Mouse (Mus musculus): Measurements from ENCODE around the gene Dtx2. TPM values are rescaled to one million over a fixed set of nuclear protein-coding genes. Genes with fewer than 3 reads are reported as not detected.
A peak's percentile ranks its signal among the peaks of the same experiment; 100 is the strongest.

Dtx2 gene
- total and polyA plus RNA-seq, 3 experiments: 16.0 to 43.7 (median 20.4) TPM

- dilution Hi-C loops (cut with MboI; ENCODE audit: extremely low pct_ligation_motif_present, extremely low pct_unique_long_range_greater_than_20kb, low sequenced_read_pairs) (no loop called here), in situ Hi-C loops (cut with MboI; ENCODE audit: low pct_ligation_motif_present, low pct_unique_long_range_greater_than_20kb, low sequenced_read_pairs) (loop anchor here (5.0 to 10.0 kb wide), 2 partner anchors 75 to 192 kb away; partner anchors contain the start of gene Orai2)
- Histone ChIP-seq H3K27me3 (replicated peaks) (peaks cover 3% of the 10 kb centered on the region), H3K4me3 (replicated peaks in 1 of 3; ENCODE audit: low read depth in 2 of 3, low read length in 2 of 3, poor library complexity in 1 of 3) (no peak overlapping the region), H3K9ac (ENCODE audit: insufficient read depth, low read depth) (no peak overlapping the region), H3K4me2 (ENCODE audit: insufficient read depth, low read depth, poor library complexity, severe bottlenecking) (no peak overlapping the region), H3K36me3 (replicated peaks in 1 of 2; ENCODE audit: control insufficient read depth in 1 of 2, insufficient read depth in 1 of 2, low read length in 1 of 2) (no peaks in the 10 kb centered on the region), H3K27ac (ENCODE audit: insufficient read depth, low read depth) (no peak overlapping the region), H3K4me1 (ENCODE audit: control insufficient read depth in 1 of 2, insufficient read depth in 2 of 2) (peaks cover 0 to 4% of the 10 kb centered on the region in 2 experiments; a peak in 1 of 4 replicates), H3K9me3 (replicated peaks; ENCODE audit: low read length) (no peaks in the 10 kb centered on the region), H3K79me2 (replicated peaks; ENCODE audit: control insufficient read depth, extremely low read depth, insufficient read depth, poor library complexity, severe bottlenecking) (no peaks in the 10 kb centered on the region)
- TF ChIP-seq SMC3 (IDR thresholded peaks at IDR 0.05; ENCODE audit: low read depth, low read length) (peak; percentile 96), ZNF384 (IDR thresholded peaks at IDR 0.05; ENCODE audit: low read depth, low read length) (no peak), MYC (IDR thresholded peaks at IDR 0.05; ENCODE audit: low read depth, low read length) (no peak), RCOR1 (conservative IDR thresholded peaks at IDR 0.05; ENCODE audit: low read depth, low read length) (no peak), RAD21 (IDR thresholded peaks at IDR 0.05; ENCODE audit: low read depth, low read length) (peak; percentile 84), POLR2A (IDR thresholded peaks at IDR 0.05; ENCODE audit: low read depth, low read length) (no peak), USF2 (conservative IDR thresholded peaks at IDR 0.05; ENCODE audit: low read depth, low read length) (no peak), CHD2 (IDR thresholded peaks at IDR 0.05; ENCODE audit: low read length) (no peak), ZC3H11A (IDR thresholded peaks at IDR 0.05; ENCODE audit: low read depth, low read length) (peak; percentile 72), NRF1 (IDR thresholded peaks at IDR 0.05; ENCODE audit: low read depth, low read length) (peak; percentile 23; the same call in 1 of the 2 replicates), TCF12 (IDR thresholded peaks at IDR 0.05; ENCODE audit: low read depth, low read length) (no peak), CHD1 (IDR thresholded peaks at IDR 0.05; ENCODE audit: low read depth, low read length) (no peak), UBTF (IDR thresholded peaks at IDR 0.05; ENCODE audit: low read depth, low read length) (no peak), CTCF (conservative IDR thresholded peaks at IDR 0.05 in 1 of 2, IDR thresholded peaks at IDR 0.05 in 1 of 2; ENCODE audit: low read depth in 2 of 2, low read length in 2 of 2) (peak; percentile 83 to 93), MAX (IDR thresholded peaks at IDR 0.05; ENCODE audit: low read length) (no peak)
- DNase-seq (ENCODE audit: extremely low read depth): peak; percentile 54
Observed at GRCm38 (mm10) chr5:135982398-135982797, 12.2 kb upstream of the Dtx2 start.

- peaks cover 0 to 8% of the 10 kb centered on the region in 2 experiments; a peak in 2 of 4 replicates for H3K4me1 ChIP-seq (ENCODE audit: control insufficient read depth in 1 of 2, insufficient read depth in 2 of 2)
- no peaks in the 10 kb centered on the region for H3K79me2 ChIP-seq (replicated peaks; ENCODE audit: control insufficient read depth, extremely low read depth, insufficient read depth, poor library complexity, severe bottlenecking)
- no peak overlapping the region for H3K4me3 ChIP-seq (replicated peaks in 1 of 3; ENCODE audit: low read depth in 2 of 3, low read length in 2 of 3, poor library complexity in 1 of 3)
- peaks cover 3% of the 10 kb centered on the region for H3K27me3 ChIP-seq (replicated peaks)
- in situ Hi-C loops (cut with MboI; ENCODE audit: low pct_ligation_motif_present, low pct_unique_long_range_greater_than_20kb, low sequenced_read_pairs) (loop anchor here (5.0 to 10.0 kb wide), 2 partner anchors 73 to 190 kb away; partner anchors contain the start of gene Orai2), dilution Hi-C loops (cut with MboI; ENCODE audit: extremely low pct_ligation_motif_present, extremely low pct_unique_long_range_greater_than_20kb, low sequenced_read_pairs) (no loop called here)
- H3K9ac ChIP-seq (ENCODE audit: insufficient read depth, low read depth): no peak overlapping the region
- no peak overlapping the region for H3K4me2 ChIP-seq (ENCODE audit: insufficient read depth, low read depth, poor library complexity, severe bottlenecking)
- no peaks in the 10 kb centered on the region for H3K9me3 ChIP-seq (replicated peaks; ENCODE audit: low read length)
- H3K27ac ChIP-seq (ENCODE audit: insufficient read depth, low read depth): no peak overlapping the region
- TF ChIP-seq TCF12 (IDR thresholded peaks at IDR 0.05; ENCODE audit: low read depth, low read length) (no peak), JUN (IDR thresholded peaks at IDR 0.05; ENCODE audit: insufficient read depth, low read depth, low read length) (no peak), MEF2A (IDR thresholded peaks at IDR 0.05; ENCODE audit: borderline replicate concordance, low read depth, low read length) (no peak), UBTF (IDR thresholded peaks at IDR 0.05; ENCODE audit: low read depth, low read length) (no peak), MAFK (IDR thresholded peaks at IDR 0.05; ENCODE audit: insufficient replicate concordance, low read length) (no peak), MAZ (IDR thresholded peaks at IDR 0.05; ENCODE audit: low read depth, low read length) (no peak), ZC3H11A (IDR thresholded peaks at IDR 0.05; ENCODE audit: low read depth, low read length) (no peak), BHLHE40 (IDR thresholded peaks at IDR 0.05; ENCODE audit: low read depth, low read length) (no peak), NRF1 (IDR thresholded peaks at IDR 0.05; ENCODE audit: low read depth, low read length) (no peak), MYC (IDR thresholded peaks at IDR 0.05; ENCODE audit: low read depth, low read length) (no peak), RCOR1 (conservative IDR thresholded peaks at IDR 0.05; ENCODE audit: low read depth, low read length) (no peak), NELFE (IDR thresholded peaks at IDR 0.05; ENCODE audit: low read depth, low read length) (no peak), POLR2AphosphoS2 (IDR thresholded peaks at IDR 0.05; ENCODE audit: low read depth, low read length) (no peak), CHD2 (IDR thresholded peaks at IDR 0.05; ENCODE audit: low read length) (no peak), EP300 (IDR thresholded peaks at IDR 0.05; ENCODE audit: low read length) (no peak), KAT2A (IDR thresholded peaks at IDR 0.05; ENCODE audit: insufficient replicate concordance, low read length) (no peak)
- H3K36me3 ChIP-seq (replicated peaks in 1 of 2; ENCODE audit: control insufficient read depth in 1 of 2, insufficient read depth in 1 of 2, low read length in 1 of 2): no peaks in the 10 kb centered on the region
- no peak for DNase-seq (ENCODE audit: extremely low read depth)
Observed at GRCm38 (mm10) chr5:135984546-135985044, 10.0 kb upstream of the Dtx2 start.

All from CH12.LX (cell line).